Mouse (Mus musculus) E14TG2a.4 (cell line): ENCODE results near the gene Gm20481.
"Not testable (repeated sequence)": the region's sequence is repeated elsewhere in the genome, so short reads cannot be mapped to it uniquely, and the experiment has no call there.

Experiments used
- CTCF ChIP-seq: conservative IDR thresholded peaks from 2 replicates; pipeline ENCODE4 v1.5.1; 2014; ENCODE audit warnings: low read length
- POU5F1 ChIP-seq: IDR thresholded peaks from 2 replicates; pipeline ENCODE4 v1.6.1; 2014; ENCODE audit warnings: low read length, borderline replicate concordance

- not testable (repeated sequence) for TF ChIP-seq CTCF, POU5F1
These were observed 11.0 kb upstream of the Gm20481 start for GRCm38 (mm10) chr17:34958734-34959129.
